Mouse (Mus musculus) midbrain, postnatal 0 days (tissue): ENCODE results near the gene Zdhhc8. TPM values are rescaled to one million over a fixed set of nuclear protein-coding genes. Genes with fewer than 3 reads are reported as not detected.

ENCODE experiments used
- ATAC-seq: fragments of 200-750 bp; cut with Nextera tagmentation; 2 replicates; pipeline ENCODE4 v1.8.0; 2017; ENCODE audit warnings: moderate number of reproducible peaks, mild to moderate bottlenecking, moderate TSS enrichment, moderate library complexity; ENCODE audit not compliant: low FRiP score
- DNase-seq: peaks from one replicate; pipeline ENCODE4 v3.0.0-alpha.2; 2015; ENCODE audit warnings: low spot score
- H3K27ac ChIP-seq: fragments of 300-500 bp; sonication (generic); 2 replicates; pipeline ENCODE4 v1.5.1; 2014; ENCODE audit warnings: low read depth, mild to moderate bottlenecking, low read length, mixed read lengths
- H3K27me3 ChIP-seq: fragments of 300-500 bp; sonication (generic); 2 replicates; pipeline ENCODE4 v1.6.1; 2014; ENCODE audit warnings: low read length, control low read depth, mixed read lengths; ENCODE audit not compliant: insufficient read depth
- H3K36me3 ChIP-seq: fragments of 300-500 bp; sonication (generic); 2 replicates; pipeline ENCODE4 v1.6.1; 2014; ENCODE audit warnings: low read length, control low read depth, mixed read lengths; ENCODE audit not compliant: insufficient read depth
- H3K4me1 ChIP-seq: fragments of 300-500 bp; sonication (generic); 2 replicates; pipeline ENCODE4 v1.6.1; 2014; ENCODE audit warnings: mild to moderate bottlenecking, control low read depth, antibody characterized with exemption, low read length, mixed read lengths; ENCODE audit not compliant: insufficient read depth
- H3K4me2 ChIP-seq: fragments of 300-500 bp; sonication (generic); 2 replicates; pipeline ENCODE4 v1.6.1; 2014; ENCODE audit warnings: low read depth, mild to moderate bottlenecking, low read length, mixed read lengths; ENCODE audit not compliant: poor library complexity, severe bottlenecking
- H3K4me3 ChIP-seq: fragments of 300-500 bp; sonication (generic); 2 replicates; pipeline ENCODE4 v1.5.1; 2014; ENCODE audit warnings: low read depth, mild to moderate bottlenecking, low read length, moderate library complexity
- H3K9ac ChIP-seq: fragments of 300-500 bp; sonication (generic); replicated peaks from 2 replicates; pipeline ENCODE4 v1.6.1; 2014; ENCODE audit warnings: mild to moderate bottlenecking, low read length, moderate library complexity, mixed read lengths; ENCODE audit not compliant: poor library complexity, severe bottlenecking
- H3K9me3 ChIP-seq: fragments of 300-500 bp; sonication (generic); 2 replicates; pipeline ENCODE4 v1.6.1; 2016; ENCODE audit warnings: low read length, control low read depth
- CTCF ChIP-seq: IDR thresholded peaks from 2 replicates; pipeline ENCODE4 v1.5.1; 2016; ENCODE audit warnings: antibody characterized with exemption, mild to moderate bottlenecking
- WGBS: fragments of 180-500 bp; shearing (Covaris S2); extraction: QIAGEN DNeasy Blood & Tissue Kit; methylation state at CpG from one replicate; pipeline ENCODE4 v1.1.7; 2014; 5-methylcytosine and 5-hydroxymethylcytosine counted together
- polyA plus RNA-seq: library from polyadenylated mRNA; unstranded; fragments of >200 nt; fragmentation: Nextera tagmentation; extraction: Ambion mirVana; gene quantifications from 2 replicates; pipeline ENCODE4 v1.2.1, GENCODE M21; 2015
- total RNA-seq: library from RNA; depleted of rRNA; stranded (reverse); fragments of >200 nt; gene quantifications from 2 replicates; pipeline ENCODE4 v1.2.3, GENCODE M21; 2014

Zdhhc8 gene
- total and polyA plus RNA-seq, 2 experiments from 2014 or later = 13.8 to 41.2 TPM

- H3K4me2 ChIP-seq = no peak overlapping the region
- no peak overlapping the region for H3K27ac ChIP-seq
- no peaks in the 10 kb centered on the region for H3K9me3 ChIP-seq
- H3K4me1 ChIP-seq = no peaks in the 10 kb centered on the region
- no peaks in the 10 kb centered on the region for H3K36me3 ChIP-seq
- no peaks in the 10 kb centered on the region for H3K27me3 ChIP-seq
- no peak for TF ChIP-seq CTCF
- no peak overlapping the region for H3K9ac ChIP-seq
- ATAC-seq = no peak
- 82% methylated on average over 4 of the region's 4 CpGs for WGBS
- peak; percentile 34 for DNase-seq
- no peak overlapping the region for H3K4me3 ChIP-seq
Observed at GRCm38 (mm10) chr16:18186798-18187197, 48.1 kb downstream of the Zdhhc8 start.

- no peak for TF ChIP-seq CTCF
- no peaks in the 10 kb centered on the region for H3K9me3 ChIP-seq
- H3K4me2 ChIP-seq = no peak overlapping the region
- H3K9ac ChIP-seq = no peak overlapping the region
- no peaks in the 10 kb centered on the region for H3K4me1 ChIP-seq
- no peaks in the 10 kb centered on the region for H3K36me3 ChIP-seq
- ATAC-seq (no peak), DNase-seq (no peak)
- no peak overlapping the region for H3K27ac ChIP-seq
- no peaks in the 10 kb centered on the region for H3K27me3 ChIP-seq
- WGBS = 90% methylated on average over 8 of the region's 8 CpGs
- H3K4me3 ChIP-seq = no peak overlapping the region
Observed at GRCm38 (mm10) chr16:18185715-18186449, 49.1 kb downstream of the Zdhhc8 start.

GRCm38 (mm10) chr16:18182766-18183165, 52.2 kb downstream of the Zdhhc8 start:
- Histone ChIP-seq H3K27ac (no peak overlapping the region), H3K27me3 (no peaks in the 10 kb centered on the region), H3K4me2 (no peak overlapping the region), H3K4me3 (no peak overlapping the region), H3K4me1 (no peaks in the 10 kb centered on the region), H3K36me3 (no peaks in the 10 kb centered on the region), H3K9ac (no peak overlapping the region), H3K9me3 (no peaks in the 10 kb centered on the region)
- ATAC-seq (no peak), DNase-seq (no peak)
- 81% methylated on average over 8 of the region's 8 CpGs for WGBS
- TF ChIP-seq CTCF = no peak

GRCm38 (mm10) chr16:18181398-18181797, 53.5 kb downstream of the Zdhhc8 start:
- 47% methylated on average over 10 of the region's 10 CpGs for WGBS
- DNase-seq (no peak), ATAC-seq (no peak)
- H3K4me1 ChIP-seq = no peaks in the 10 kb centered on the region
- no peak for TF ChIP-seq CTCF
- H3K4me2 ChIP-seq = no peak overlapping the region
- no peaks in the 10 kb centered on the region for H3K36me3 ChIP-seq
- H3K9ac ChIP-seq = no peak overlapping the region
- H3K27ac ChIP-seq = no peak overlapping the region
- H3K27me3 ChIP-seq = no peaks in the 10 kb centered on the region
- no peaks in the 10 kb centered on the region for H3K9me3 ChIP-seq
- no peak overlapping the region for H3K4me3 ChIP-seq

DNA sequence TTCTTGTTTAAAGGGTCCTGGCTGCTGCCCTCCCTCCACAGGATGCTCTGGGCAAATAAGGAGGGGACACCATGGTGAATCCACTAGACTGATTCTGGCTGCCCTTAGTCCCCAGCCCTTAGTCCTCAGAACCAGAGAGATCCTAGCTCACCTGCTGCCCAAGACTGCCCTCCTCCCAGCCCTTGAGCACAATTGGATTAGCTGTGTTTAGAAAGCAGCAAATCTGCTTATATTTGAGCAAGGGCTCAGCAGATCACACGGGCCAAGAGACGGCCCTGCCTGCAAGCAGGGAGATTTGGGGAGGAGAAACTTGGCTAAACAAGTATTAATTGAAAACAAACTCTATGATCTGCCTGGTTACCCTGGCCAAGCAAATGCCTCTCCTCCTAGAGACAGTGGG, 55.3 kb downstream of the Zdhhc8 start:
- no peak overlapping the region for H3K4me2 ChIP-seq
- H3K36me3 ChIP-seq = no peaks in the 10 kb centered on the region
- H3K27ac ChIP-seq = no peak overlapping the region
- H3K4me1 ChIP-seq = no peaks in the 10 kb centered on the region
- no peak for TF ChIP-seq CTCF
- DNase-seq = no peak
- no peak overlapping the region for H3K9ac ChIP-seq
- H3K9me3 ChIP-seq = no peaks in the 10 kb centered on the region
- H3K27me3 ChIP-seq = no peaks in the 10 kb centered on the region
- H3K4me3 ChIP-seq = no peak overlapping the region
- WGBS = 24% methylated on average over 2 of the region's 2 CpGs
- no peak for ATAC-seq

GRCm38 (mm10) chr16:18176758-18177157, 58.2 kb downstream of the Zdhhc8 start:
- Histone ChIP-seq H3K9me3 (no peaks in the 10 kb centered on the region), H3K4me3 (no peak overlapping the region), H3K9ac (no peak overlapping the region), H3K36me3 (no peaks in the 10 kb centered on the region), H3K4me1 (no peaks in the 10 kb centered on the region), H3K27ac (no peak overlapping the region), H3K4me2 (no peak overlapping the region), H3K27me3 (no peaks in the 10 kb centered on the region)
- DNase-seq = no peak
- 84% methylated on average over 4 of the region's 4 CpGs for WGBS
- no peak for ATAC-seq
- peak; percentile 25 for TF ChIP-seq CTCF
